Mouse (Mus musculus) megakaryocyte, embryonic 14.5 days (primary cell): ENCODE measurements around the gene Sgcd.
"Not testable (repeated sequence)": the region's sequence is repeated elsewhere in the genome, so short reads cannot be mapped to it uniquely, and the experiment has no call there.

Experiments
- FLI1 ChIP-seq: IDR thresholded peaks from 2 replicates; pipeline ENCODE4 v1.6.1; 2012; ENCODE audit warnings: low read length, inconsistent platforms, mixed read lengths
- GATA1 ChIP-seq: IDR thresholded peaks from 3 replicates; pipeline ENCODE4 v1.6.1; 2012; ENCODE audit warnings: mixed read lengths, low read length, inconsistent platforms, borderline replicate concordance

DNA sequence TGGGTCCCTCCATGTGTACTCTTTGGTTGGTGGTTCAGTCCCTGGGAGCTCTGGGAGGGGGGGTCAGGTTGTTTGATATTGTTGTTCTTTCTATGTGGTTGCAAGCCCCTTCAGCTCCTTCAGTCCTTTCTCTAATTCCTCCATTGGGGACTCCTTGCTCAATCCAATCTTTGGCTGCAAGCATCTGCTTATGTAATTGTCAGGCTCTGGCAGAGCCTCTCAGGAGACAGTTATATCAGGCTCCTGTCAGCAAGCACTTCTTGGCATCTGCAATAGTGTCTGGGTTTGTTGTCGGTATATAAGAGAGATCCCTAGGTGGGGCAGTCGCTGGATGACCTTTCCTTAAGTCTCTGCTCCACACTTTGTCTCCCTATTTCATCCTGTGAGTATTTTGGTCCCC lies 598.0 kb downstream of the Sgcd start:
- not testable (repeated sequence) for TF ChIP-seq GATA1, FLI1
